Mouse (Mus musculus) ES-E14 (cell line): Measurements from ENCODE around the gene Tacc2. TPM values are rescaled to one million over a fixed set of nuclear protein-coding genes. Genes with fewer than 3 reads are reported as not detected.

Experiments used
- DNase-seq: peaks from one replicate; pipeline ENCODE4 v3.0.0-alpha.2; 2013; ENCODE audit warnings: low read depth, low spot score
- H3K27ac ChIP-seq: 2 replicates; pipeline ENCODE4 v1.5.1; 2012; ENCODE audit warnings: low read depth, mild to moderate bottlenecking, low read length, moderate library complexity, mixed read lengths; ENCODE audit not compliant: poor library complexity, insufficient read depth, severe bottlenecking
- H3K36me3 ChIP-seq: 2 replicates; pipeline ENCODE4 v1.6.1; 2012; ENCODE audit warnings: mild to moderate bottlenecking, low read length, moderate library complexity, mixed read lengths; ENCODE audit not compliant: control insufficient read depth, poor library complexity, insufficient read depth, severe bottlenecking
- H3K4me1 ChIP-seq, 2 experiments: fragments of 150-350 bp in 1 of 2; sonication (generic) in 1 of 2; 2 replicates each; pipeline ENCODE4 v1.6.1; 2012; ENCODE audit warnings: low read length in 2 of 2, mild to moderate bottlenecking in 1 of 2, mixed read lengths in 1 of 2; ENCODE audit not compliant: control insufficient read depth in 2 of 2, insufficient read depth in 2 of 2, poor library complexity in 1 of 2
- H3K4me3 ChIP-seq, 2 experiments: fragments of 150-350 bp in 1 of 2; sonication (generic) in 1 of 2; 2 replicates each; pipeline ENCODE4 v1.5.1; 2012; ENCODE audit warnings: low read length in 2 of 2, low read depth in 1 of 2, mild to moderate bottlenecking in 1 of 2, mixed read lengths in 1 of 2; ENCODE audit not compliant: insufficient read depth in 1 of 2, poor library complexity in 1 of 2, severe bottlenecking in 1 of 2
- H3K9ac ChIP-seq: 2 replicates; pipeline ENCODE4 v1.6.1; 2012; ENCODE audit warnings: low read depth, mild to moderate bottlenecking, low read length, mixed read lengths; ENCODE audit not compliant: poor library complexity, insufficient read depth, severe bottlenecking
- H3K9me3 ChIP-seq: fragments of 150-350 bp; sonication (generic); 2 replicates; pipeline ENCODE4 v1.6.1; 2012; ENCODE audit warnings: low read depth, mild to moderate bottlenecking, low read length; ENCODE audit not compliant: control insufficient read depth, insufficient read depth
- CHD2 ChIP-seq: IDR thresholded peaks from 2 replicates; pipeline ENCODE4 v1.6.1; 2014; ENCODE audit warnings: mild to moderate bottlenecking, low read depth, low read length, inconsistent platforms
- HCFC1 ChIP-seq: IDR thresholded peaks from 2 replicates; pipeline ENCODE4 v1.6.1; 2012; ENCODE audit warnings: low read length, inconsistent platforms, borderline replicate concordance; ENCODE audit not compliant: insufficient read depth
- MAFK ChIP-seq: IDR thresholded peaks from 2 replicates; pipeline ENCODE4 v1.6.1; 2014; ENCODE audit warnings: mild to moderate bottlenecking, low read depth, low read length, inconsistent platforms; ENCODE audit not compliant: insufficient read depth
- ZC3H11A ChIP-seq: IDR thresholded peaks from 2 replicates; pipeline ENCODE4 v1.6.1; 2012; ENCODE audit warnings: low read depth, mild to moderate bottlenecking, inconsistent platforms, low read length, borderline replicate concordance
- ZNF384 ChIP-seq: IDR thresholded peaks from 2 replicates; pipeline ENCODE4 v1.6.1; 2012; ENCODE audit warnings: low read depth, low read length, inconsistent platforms
- in situ Hi-C, 2 experiments: fragments of 600-800 bp; cut with MboI; formaldehyde crosslinking; loops; one replicate each; pipeline ENCODE4 v1.15.1; 2025; ENCODE audit warnings: low sequenced_read_pairs in 2 of 2, inconsistent platforms in 1 of 2; ENCODE audit not compliant: unreplicated experiment in 2 of 2
- total RNA-seq: library from RNA; depleted of rRNA; stranded (reverse); fragments of 300-350 nt; gene quantifications from 2 replicates; pipeline ENCODE4 v1.2.3, GENCODE M21; 2012

Tacc2 gene
- total RNA-seq, 1 experiment = 23.2 TPM

DNA sequence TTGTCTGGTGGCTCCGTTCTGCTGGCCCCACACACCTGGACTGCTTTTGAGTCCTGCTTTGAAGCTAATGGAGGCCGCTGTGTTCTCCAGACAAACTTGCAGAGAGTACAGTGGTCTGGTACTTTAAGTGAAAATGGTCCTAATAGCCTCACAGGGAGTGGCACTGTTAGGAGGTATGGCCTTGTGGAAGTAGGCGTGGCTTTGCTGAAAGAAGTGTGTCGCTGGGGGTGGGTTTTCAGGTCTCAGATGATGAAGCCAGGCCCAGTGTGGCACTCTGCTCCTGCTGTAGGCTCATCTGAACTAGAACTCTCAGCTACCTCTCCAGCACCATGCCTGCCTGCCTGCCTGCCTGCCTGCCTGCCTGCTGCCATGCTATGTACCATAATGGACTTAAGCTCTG is 190.9 kb downstream of the Tacc2 start:
- H3K4me1 ChIP-seq = peaks cover 0 to 6% of the 10 kb centered on the region in 2 experiments; a peak in 1 of 4 replicates
- DNase-seq = no peak
- H3K27ac ChIP-seq = no peak overlapping the region
- H3K4me3 ChIP-seq = no peak overlapping the region
- no peak overlapping the region for H3K9ac ChIP-seq
- H3K36me3 ChIP-seq = peaks cover 4% of the 10 kb centered on the region; the same call in 1 of the 2 replicates
- no peak for TF ChIP-seq HCFC1
- no peak for TF ChIP-seq MAFK
- TF ChIP-seq ZNF384 = no peak
- TF ChIP-seq CHD2 = no peak
- no peak for TF ChIP-seq ZC3H11A
- in situ Hi-C loops = loop anchor here in 1 of 2 experiments (5.0 kb wide), 1 partner anchor 144 kb away; no protein-coding TSS in a partner anchor
- no peaks in the 10 kb centered on the region for H3K9me3 ChIP-seq

DNA sequence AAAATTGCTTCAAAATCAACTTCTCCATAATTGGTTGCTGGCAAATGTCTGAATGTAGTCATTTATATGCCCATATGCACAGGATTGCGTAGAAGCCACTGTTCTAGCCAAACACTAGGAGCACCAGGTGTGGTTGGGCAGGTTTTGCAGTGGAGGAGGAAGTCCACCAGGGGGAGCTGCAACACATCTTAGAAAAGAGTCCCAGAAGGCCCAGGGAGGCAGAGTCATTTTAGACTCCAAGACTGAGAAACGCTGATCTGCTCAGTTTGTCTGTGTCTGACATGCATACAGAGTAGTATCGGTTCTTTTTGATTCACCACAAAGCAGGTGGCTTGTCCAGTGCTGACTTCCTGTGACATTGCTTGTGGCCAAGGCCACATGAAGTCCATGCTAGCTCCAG is 193.5 kb downstream of the Tacc2 start:
- Histone ChIP-seq H3K36me3 (no peaks in the 10 kb centered on the region), H3K4me1 (peaks cover 0 to 6% of the 10 kb centered on the region in 2 experiments; a peak in 1 of 4 replicates), H3K27ac (no peak overlapping the region), H3K9ac (no peak overlapping the region), H3K4me3 (no peak overlapping the region), H3K9me3 (no peaks in the 10 kb centered on the region)
- in situ Hi-C loops = no loop called here
- peak; percentile 77; the same call in 1 of the 2 replicates for TF ChIP-seq ZC3H11A
- no peak for TF ChIP-seq CHD2
- TF ChIP-seq MAFK = no peak
- no peak for TF ChIP-seq HCFC1
- TF ChIP-seq ZNF384 = no peak
- DNase-seq = peak; percentile 88

DNA sequence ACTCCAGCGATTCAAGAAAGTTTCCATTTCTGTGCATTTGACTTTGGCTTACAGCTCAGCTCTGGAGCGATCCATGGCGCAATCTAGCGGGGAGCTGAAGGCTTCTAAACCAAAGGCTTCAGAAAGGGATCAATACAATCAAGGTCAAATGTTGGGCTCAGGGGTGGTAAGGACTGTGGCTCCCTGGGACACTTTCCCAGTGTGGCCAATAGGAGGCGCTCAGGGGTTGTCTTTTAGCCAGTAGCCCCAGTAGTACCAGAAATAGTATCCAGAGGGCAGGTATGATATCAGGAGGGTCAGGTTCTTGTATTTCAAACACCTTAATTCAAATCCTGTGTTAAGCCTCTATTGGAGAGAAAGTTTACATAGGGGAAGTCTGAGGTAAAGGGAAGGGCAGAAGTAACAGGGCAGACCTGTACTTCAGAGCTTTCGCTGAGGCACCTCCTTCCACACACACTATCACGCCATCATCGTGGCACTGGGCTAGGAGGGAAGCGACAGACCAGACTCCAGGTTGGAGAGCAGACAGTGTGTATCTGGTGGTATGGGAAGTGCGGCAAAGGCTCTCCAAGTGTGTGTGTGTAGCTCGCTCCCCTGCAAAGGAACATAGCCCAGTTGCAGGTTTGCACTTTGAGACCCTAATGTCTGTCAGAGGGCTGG is 196.1 kb downstream of the Tacc2 start:
- H3K36me3 ChIP-seq = no peaks in the 10 kb centered on the region
- in situ Hi-C loops = no loop called here

DNA sequence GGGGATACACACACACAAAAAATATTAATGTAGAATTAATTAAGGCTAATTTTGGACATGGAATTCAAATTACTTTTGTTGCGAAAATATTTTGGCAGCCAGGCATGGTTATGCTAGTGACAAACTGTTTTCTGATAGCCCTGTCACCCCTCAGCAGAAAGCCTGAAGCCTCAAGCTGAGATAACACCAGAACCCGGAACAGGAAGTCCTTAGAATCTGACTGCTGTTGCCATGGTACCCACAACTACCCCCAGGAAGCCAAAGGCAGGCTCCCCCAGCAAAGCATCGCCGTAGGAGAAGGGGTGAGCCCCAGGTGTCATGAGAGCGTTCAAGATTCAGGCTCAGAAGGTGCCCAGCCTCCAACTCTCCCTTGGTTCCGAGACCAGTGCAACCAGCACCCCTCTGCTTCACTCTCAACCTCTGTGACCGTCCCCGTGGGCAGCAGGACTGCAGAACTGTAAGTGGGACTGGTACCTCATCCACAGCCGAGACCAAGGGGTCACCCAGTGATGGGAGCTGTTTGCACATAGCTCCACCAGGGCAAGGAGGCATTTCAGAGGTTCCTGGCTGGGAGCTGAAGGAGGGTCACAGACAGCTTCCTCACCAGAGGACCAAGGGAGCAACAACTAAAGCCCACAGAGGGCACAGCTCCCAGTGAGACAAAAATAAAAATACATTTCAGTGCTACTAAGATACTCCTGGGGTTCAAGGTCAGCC is 196.8 kb downstream of the Tacc2 start, which contains the start of gene Btbd16:
TSS of gene Btbd16 (plus strand) at position 156 of the 717 bp plus-strand sequence.
- no peaks in the 10 kb centered on the region; a peak in 1 of 4 replicates for H3K4me1 ChIP-seq
- no peaks in the 10 kb centered on the region for H3K36me3 ChIP-seq
- no peaks in the 10 kb centered on the region for H3K9me3 ChIP-seq
- H3K9ac ChIP-seq = no peak within 1 kb of the TSS
- no peak within 1 kb of the TSS for H3K27ac ChIP-seq
- in situ Hi-C loops = no loop called here
- no peak for DNase-seq
- H3K4me3 ChIP-seq = no peak within 1 kb of the TSS
- TF ChIP-seq MAFK (no peak), ZNF384 (no peak), ZC3H11A (no peak), HCFC1 (no peak), CHD2 (no peak)

More for the DNA sequence above, 196.1 kb downstream of the Tacc2 start:
- Histone ChIP-seq H3K4me1 (no peaks in the 10 kb centered on the region; a peak in 1 of 4 replicates), H3K4me3 (no peak overlapping the region), H3K9me3 (no peaks in the 10 kb centered on the region), H3K27ac (no peak overlapping the region), H3K9ac (no peak overlapping the region)
- TF ChIP-seq ZNF384 = no peak
- peak; percentile 57; the same call in 1 of the 2 replicates for TF ChIP-seq ZC3H11A
- DNase-seq = peak; percentile 54
